Mouse (Mus musculus): ENCODE data around the gene Ccnd2.

- TF ChIP-seq CHD2 (IDR thresholded peaks at IDR 0.05; ENCODE audit: low read length): no peak
- TF ChIP-seq ZNF384 (IDR thresholded peaks at IDR 0.05; ENCODE audit: low read depth, low read length): no peak
- no peak for TF ChIP-seq CTCF (IDR thresholded peaks at IDR 0.05 in 2 of 3, conservative IDR thresholded peaks at IDR 0.05 in 1 of 3; ENCODE audit: control insufficient read depth in 1 of 3, insufficient read depth in 1 of 3, low read depth in 2 of 3, low read length in 3 of 3, poor library complexity in 1 of 3, severe bottlenecking in 1 of 3)
- no peak for TF ChIP-seq POLR2AphosphoS2 (IDR thresholded peaks at IDR 0.05; ENCODE audit: low read length)
- TF ChIP-seq GATA1 (IDR thresholded peaks at IDR 0.05; ENCODE audit: low read depth, low read length): no peak
- TF ChIP-seq TCF12 (IDR thresholded peaks at IDR 0.05; ENCODE audit: low read depth, low read length): no peak
- no peak for TF ChIP-seq USF1 (IDR thresholded peaks at IDR 0.05; ENCODE audit: low read depth, low read length)
These were observed 3.5 kb upstream of the Ccnd2 start for GRCm38 (mm10) chr6:127155468-127155867.

Data from MEL (cell line).